Mouse (Mus musculus) limb, embryonic 15.5 days (tissue): ENCODE results near the gene 4930523C07Rik. TPM values are rescaled to one million over a fixed set of nuclear protein-coding genes. Genes with fewer than 3 reads are reported as not detected.

Experiments
- ATAC-seq: fragments of 200-750 bp; cut with Nextera tagmentation; 2 replicates; pipeline ENCODE4 v1.8.0; 2017; ENCODE audit warnings: low read depth, moderate TSS enrichment; ENCODE audit not compliant: insufficient number of reproducible peaks, low FRiP score, low TSS enrichment
- H3K27ac ChIP-seq: fragments of 300-500 bp; sonication (generic); 2 replicates; pipeline ENCODE4 v1.5.1; 2015; ENCODE audit warnings: moderate library complexity, mild to moderate bottlenecking, inconsistent platforms
- H3K27me3 ChIP-seq: fragments of 300-500 bp; sonication (generic); 2 replicates; pipeline ENCODE4 v1.6.1; 2015; ENCODE audit warnings: inconsistent platforms
- H3K36me3 ChIP-seq: fragments of 300-500 bp; sonication (generic); 2 replicates; pipeline ENCODE4 v1.6.1; 2015; ENCODE audit warnings: inconsistent platforms
- H3K4me1 ChIP-seq: fragments of 300-500 bp; sonication (generic); 2 replicates; pipeline ENCODE4 v1.6.1; 2015; ENCODE audit warnings: inconsistent platforms
- H3K4me2 ChIP-seq: fragments of 300-500 bp; sonication (generic); 2 replicates; pipeline ENCODE4 v1.6.1; 2015; ENCODE audit warnings: mild to moderate bottlenecking, inconsistent platforms
- H3K4me3 ChIP-seq: fragments of 300-500 bp; sonication (generic); 2 replicates; pipeline ENCODE4 v1.5.1; 2015; ENCODE audit warnings: mild to moderate bottlenecking, inconsistent platforms
- H3K9ac ChIP-seq: fragments of 300-500 bp; sonication (generic); 2 replicates; pipeline ENCODE4 v1.6.1; 2015; ENCODE audit warnings: inconsistent platforms
- H3K9me3 ChIP-seq: fragments of 300-500 bp; sonication (generic); 2 replicates; pipeline ENCODE4 v1.6.1; 2016; ENCODE audit warnings: inconsistent platforms
- WGBS: fragments of 180-500 bp; shearing (Covaris S2); methylation state at CpG from one replicate; pipeline ENCODE4 v1.1.7; 2015; 5-methylcytosine and 5-hydroxymethylcytosine counted together
- polyA plus RNA-seq: library from polyadenylated mRNA; unstranded; fragments of >200 nt; fragmentation: Nextera tagmentation; extraction: Ambion mirVana; gene quantifications from 2 replicates; pipeline ENCODE4 v1.2.1, GENCODE M21; 2015

Gene 4930523C07Rik
- polyA plus RNA-seq, 1 experiment from 2014 or later, result 19.5 TPM

- H3K9ac ChIP-seq, result no peak overlapping the region
- no peaks in the 10 kb centered on the region for H3K9me3 ChIP-seq
- ATAC-seq, result no peak
- H3K27me3 ChIP-seq, result no peaks in the 10 kb centered on the region
- H3K27ac ChIP-seq, result no peak overlapping the region
- H3K36me3 ChIP-seq, result no peaks in the 10 kb centered on the region
- H3K4me2 ChIP-seq, result no peak overlapping the region
- peaks cover 11% of the 10 kb centered on the region; the same call in 1 of the 2 replicates for H3K4me1 ChIP-seq
- 75% methylated on average over 5 of the region's 5 CpGs for whole genome bisulfite sequencing
- H3K4me3 ChIP-seq, result no peak overlapping the region
Observed at GRCm38 (mm10) chr1:160049131-160049880, 5.1 kb downstream of the 4930523C07Rik start.

GRCm38 (mm10) chr1:160050898-160051297 is 6.7 kb downstream of the 4930523C07Rik start:
- Histone ChIP-seq H3K4me3 (no peak overlapping the region), H3K27ac (no peak overlapping the region), H3K27me3 (no peaks in the 10 kb centered on the region), H3K4me1 (0 out of 2 replicates have a peak, but pooled peaks cover 7% of the 10 kb centered on the region), H3K4me2 (no peak overlapping the region), H3K36me3 (no peaks in the 10 kb centered on the region), H3K9me3 (no peaks in the 10 kb centered on the region), H3K9ac (no peak overlapping the region)
- ATAC-seq, result no peak
- 87% methylated on average over 6 of the region's 6 CpGs for WGBS

- Histone ChIP-seq H3K9ac (no peak overlapping the region), H3K27ac (no peak overlapping the region), H3K36me3 (no peaks in the 10 kb centered on the region), H3K4me1 (0 out of 2 replicates have a peak, but pooled peaks cover 7% of the 10 kb centered on the region), H3K27me3 (no peaks in the 10 kb centered on the region), H3K4me2 (no peak overlapping the region), H3K9me3 (no peaks in the 10 kb centered on the region), H3K4me3 (no peak overlapping the region)
- ATAC-seq, result no peak
- WGBS, result 89% methylated on average over 2 of the region's 2 CpGs
Observed at GRCm38 (mm10) chr1:160052556-160053315, 8.6 kb downstream of the 4930523C07Rik start.

- H3K27me3 ChIP-seq, result no peaks in the 10 kb centered on the region
- H3K9ac ChIP-seq, result no peak overlapping the region
- 0 out of 2 replicates have a peak, but pooled peaks cover 5% of the 10 kb centered on the region for H3K4me1 ChIP-seq
- H3K36me3 ChIP-seq, result no peaks in the 10 kb centered on the region
- H3K9me3 ChIP-seq, result no peaks in the 10 kb centered on the region
- H3K27ac ChIP-seq, result no peak overlapping the region
- 0 out of 2 replicates have a peak, but pooled peaks have one; percentile 59 for ATAC-seq
- 63% methylated on average over 5 of the region's 5 CpGs for WGBS
- no peak overlapping the region for H3K4me3 ChIP-seq
- no peak overlapping the region for H3K4me2 ChIP-seq
Observed at GRCm38 (mm10) chr1:160053510-160054305, 9.5 kb downstream of the 4930523C07Rik start.

GRCm38 (mm10) chr1:160054366-160055078 is 10.3 kb downstream of the 4930523C07Rik start:
- H3K4me1 ChIP-seq, result 0 out of 2 replicates have a peak, but pooled peaks cover 5% of the 10 kb centered on the region
- no peaks in the 10 kb centered on the region for H3K9me3 ChIP-seq
- H3K27me3 ChIP-seq, result no peaks in the 10 kb centered on the region
- no peaks in the 10 kb centered on the region for H3K36me3 ChIP-seq
- H3K9ac ChIP-seq, result no peak overlapping the region
- H3K27ac ChIP-seq, result no peak overlapping the region
- 74% methylated on average over 5 of the region's 5 CpGs for WGBS
- no peak for ATAC-seq
- H3K4me3 ChIP-seq, result no peak overlapping the region
- H3K4me2 ChIP-seq, result no peak overlapping the region

GRCm38 (mm10) chr1:160057657-160058056 is 13.5 kb downstream of the 4930523C07Rik start:
- Histone ChIP-seq H3K27ac (no peak overlapping the region), H3K27me3 (no peaks in the 10 kb centered on the region), H3K4me3 (no peak overlapping the region), H3K4me2 (no peak overlapping the region), H3K4me1 (0 out of 2 replicates have a peak, but pooled peaks cover 3% of the 10 kb centered on the region), H3K9ac (no peak overlapping the region), H3K9me3 (no peaks in the 10 kb centered on the region), H3K36me3 (no peaks in the 10 kb centered on the region)
- WGBS, result 70% methylated on average over 3 of the region's 3 CpGs
- no peak for ATAC-seq

GRCm38 (mm10) chr1:160059908-160060307 is 15.7 kb downstream of the 4930523C07Rik start:
- WGBS, result 39% methylated on average over 1 of the region's 1 CpGs
- H3K4me1 ChIP-seq, result 0 out of 2 replicates have a peak, but pooled peaks cover 3% of the 10 kb centered on the region
- no peak overlapping the region for H3K27ac ChIP-seq
- no peaks in the 10 kb centered on the region for H3K27me3 ChIP-seq
- no peaks in the 10 kb centered on the region for H3K36me3 ChIP-seq
- H3K9ac ChIP-seq, result no peak overlapping the region
- H3K4me3 ChIP-seq, result no peak overlapping the region
- no peaks in the 10 kb centered on the region for H3K9me3 ChIP-seq
- ATAC-seq, result no peak
- no peak overlapping the region for H3K4me2 ChIP-seq

- WGBS, result 45% methylated on average over 6 of the region's 6 CpGs
- H3K4me1 ChIP-seq, result 0 out of 2 replicates have a peak, but pooled peaks cover 3% of the 10 kb centered on the region
- H3K27ac ChIP-seq, result no peak overlapping the region
- ATAC-seq, result no peak
- H3K4me3 ChIP-seq, result no peak overlapping the region
- no peaks in the 10 kb centered on the region for H3K36me3 ChIP-seq
- H3K9ac ChIP-seq, result no peak overlapping the region
- no peaks in the 10 kb centered on the region for H3K9me3 ChIP-seq
- H3K27me3 ChIP-seq, result no peaks in the 10 kb centered on the region
- H3K4me2 ChIP-seq, result no peak overlapping the region
Observed at GRCm38 (mm10) chr1:160060542-160060941, 16.4 kb downstream of the 4930523C07Rik start.

GRCm38 (mm10) chr1:160061321-160061720 is 17.1 kb downstream of the 4930523C07Rik start:
- no peaks in the 10 kb centered on the region for H3K9me3 ChIP-seq
- H3K4me1 ChIP-seq, result 0 out of 2 replicates have a peak, but pooled peaks cover 3% of the 10 kb centered on the region
- no peak overlapping the region for H3K27ac ChIP-seq
- H3K4me3 ChIP-seq, result no peak overlapping the region
- H3K4me2 ChIP-seq, result no peak overlapping the region
- no peak overlapping the region for H3K9ac ChIP-seq
- no peaks in the 10 kb centered on the region for H3K27me3 ChIP-seq
- ATAC-seq, result no peak
- WGBS, result 82% methylated on average over 5 of the region's 5 CpGs
- H3K36me3 ChIP-seq, result no peaks in the 10 kb centered on the region

- Histone ChIP-seq H3K9me3 (no peaks in the 10 kb centered on the region), H3K4me3 (no peak overlapping the region), H3K27me3 (no peaks in the 10 kb centered on the region), H3K4me1 (0 out of 2 replicates have a peak, but pooled peaks cover 3% of the 10 kb centered on the region), H3K4me2 (no peak overlapping the region), H3K9ac (no peak overlapping the region), H3K36me3 (no peaks in the 10 kb centered on the region), H3K27ac (no peak overlapping the region)
- 60% methylated on average over 3 of the region's 3 CpGs for whole genome bisulfite sequencing
- ATAC-seq, result no peak
Observed at GRCm38 (mm10) chr1:160061725-160062366, 17.7 kb downstream of the 4930523C07Rik start.
